Mouse (Mus musculus) hematopoietic multipotent progenitor cell, adult 10-12 weeks (in vitro differentiated cells): ENCODE data around the gene Gm6356. TPM values are rescaled to one million over a fixed set of nuclear protein-coding genes. Genes with fewer than 3 reads are reported as not detected.

Experiments
- polyA plus RNA-seq: library from polyadenylated mRNA; stranded (reverse); fragments of >175 nt; gene quantifications from 2 replicates; pipeline ENCODE4 v1.2.3, GENCODE M21; 2012; ENCODE audit warnings: low replicate concordance

Gene Gm6356
- not detected in 2 replicates for polyA plus RNA-seq

GRCm38 (mm10) chr14:6973718-6974117, at the start of gene Gm6356:
TSS of gene Gm6356 (minus strand) at chr14:6973818.

Other genes starting within 250 kb of the Gm6356 start
- gene Gm3636, start 231.5 kb downstream of the Gm6356 start, polyA plus RNA-seq = 0.26 TPM in 1 of 2 replicates, not detected in the other
- not detected in 2 replicates for gene Gm8362, start 199.4 kb downstream of the Gm6356 start, polyA plus RNA-seq
- not detected in 2 replicates for gene Gm3642, start 133.5 kb downstream of the Gm6356 start, polyA plus RNA-seq
- not detected in 2 replicates for gene Gm3667, start 83.9 kb downstream of the Gm6356 start, polyA plus RNA-seq
- not detected in 2 replicates for gene Gm10406, start 53.6 kb upstream of the Gm6356 start, polyA plus RNA-seq
- not detected in 2 replicates for gene Gm3685, start 71.2 kb upstream of the Gm6356 start, polyA plus RNA-seq
- not detected in 2 replicates for gene Gm3696, start 126.8 kb upstream of the Gm6356 start, polyA plus RNA-seq
- gene Gm6676, start 151.6 kb upstream of the Gm6356 start, polyA plus RNA-seq = not detected in 2 replicates
- not detected in 2 replicates for gene Gm3512, start 200.7 kb upstream of the Gm6356 start, polyA plus RNA-seq
- gene Gm16434, start 220.7 kb upstream of the Gm6356 start, polyA plus RNA-seq = not detected in 2 replicates